Mouse (Mus musculus): ENCODE data around the gene Herc3. TPM values are rescaled to one million over a fixed set of nuclear protein-coding genes. Genes with fewer than 3 reads are reported as not detected.
"Not testable (repeated sequence)": the region's sequence is repeated elsewhere in the genome, so short reads cannot be mapped to it uniquely, and the experiment has no call there.

Gene Herc3
- total RNA-seq, 1 experiment: 14.9 TPM

GRCm38 (mm10) chr6:58859517-58859916 is 28.3 kb downstream of the Herc3 start:
- H3K9ac ChIP-seq (ENCODE audit: insufficient read depth, low read depth, low read length, poor library complexity, severe bottlenecking): no peak overlapping the region
- DNase-seq (ENCODE audit: low read depth, low spot score): no peak
- no peaks in the 10 kb centered on the region for H3K4me1 ChIP-seq (ENCODE audit: control insufficient read depth in 2 of 2, insufficient read depth in 2 of 2, low read length in 2 of 2, poor library complexity in 1 of 2)
- TF ChIP-seq CHD2 (IDR thresholded peaks at IDR 0.05; ENCODE audit: low read depth, low read length) (no peak), HCFC1 (IDR thresholded peaks at IDR 0.05; ENCODE audit: borderline replicate concordance, insufficient read depth, low read length) (no peak), ZNF384 (IDR thresholded peaks at IDR 0.05; ENCODE audit: low read depth, low read length) (no peak), ZC3H11A (IDR thresholded peaks at IDR 0.05; ENCODE audit: borderline replicate concordance, low read depth, low read length) (no peak), MAFK (IDR thresholded peaks at IDR 0.05; ENCODE audit: insufficient read depth, low read depth, low read length) (no peak)
- no peak overlapping the region for H3K27ac ChIP-seq (ENCODE audit: insufficient read depth, low read depth, low read length, poor library complexity, severe bottlenecking)
- in situ Hi-C loops (cut with MboI; ENCODE audit: low sequenced_read_pairs in 2 of 2, unreplicated experiment in 2 of 2): no loop called here
- H3K9me3 ChIP-seq (ENCODE audit: control insufficient read depth, insufficient read depth, low read depth, low read length): no peaks in the 10 kb centered on the region
- peaks cover 2% of the 10 kb centered on the region; the same call in 1 of the 2 replicates for H3K36me3 ChIP-seq (ENCODE audit: control insufficient read depth, insufficient read depth, low read length, poor library complexity, severe bottlenecking)
- no peak overlapping the region for H3K4me3 ChIP-seq (ENCODE audit: insufficient read depth in 1 of 2, low read depth in 1 of 2, low read length in 2 of 2, poor library complexity in 1 of 2, severe bottlenecking in 1 of 2)

- TF ChIP-seq CHD2 (IDR thresholded peaks at IDR 0.05; ENCODE audit: low read depth, low read length) (no peak), ZNF384 (IDR thresholded peaks at IDR 0.05; ENCODE audit: low read depth, low read length) (no peak), MAFK (IDR thresholded peaks at IDR 0.05; ENCODE audit: insufficient read depth, low read depth, low read length) (no peak), HCFC1 (IDR thresholded peaks at IDR 0.05; ENCODE audit: borderline replicate concordance, insufficient read depth, low read length) (no peak), ZC3H11A (IDR thresholded peaks at IDR 0.05; ENCODE audit: borderline replicate concordance, low read depth, low read length) (no peak)
- in situ Hi-C loops (cut with MboI; ENCODE audit: low sequenced_read_pairs in 2 of 2, unreplicated experiment in 2 of 2): no loop called here
- no peak overlapping the region for H3K27ac ChIP-seq (ENCODE audit: insufficient read depth, low read depth, low read length, poor library complexity, severe bottlenecking)
- H3K9me3 ChIP-seq (ENCODE audit: control insufficient read depth, insufficient read depth, low read depth, low read length): no peaks in the 10 kb centered on the region
- no peaks in the 10 kb centered on the region for H3K4me1 ChIP-seq (ENCODE audit: control insufficient read depth in 2 of 2, insufficient read depth in 2 of 2, low read length in 2 of 2, poor library complexity in 1 of 2)
- no peak overlapping the region for H3K4me3 ChIP-seq (ENCODE audit: insufficient read depth in 1 of 2, low read depth in 1 of 2, low read length in 2 of 2, poor library complexity in 1 of 2, severe bottlenecking in 1 of 2)
- no peak overlapping the region for H3K9ac ChIP-seq (ENCODE audit: insufficient read depth, low read depth, low read length, poor library complexity, severe bottlenecking)
- peaks cover 2% of the 10 kb centered on the region; the same call in 1 of the 2 replicates for H3K36me3 ChIP-seq (ENCODE audit: control insufficient read depth, insufficient read depth, low read length, poor library complexity, severe bottlenecking)
- no peak for DNase-seq (ENCODE audit: low read depth, low spot score)
Measured at GRCm38 (mm10) chr6:58862446-58862993, 31.3 kb downstream of the Herc3 start.

GRCm38 (mm10) chr6:58863631-58864235 is 32.5 kb downstream of the Herc3 start:
- H3K9me3 ChIP-seq (ENCODE audit: control insufficient read depth, insufficient read depth, low read depth, low read length): no peaks in the 10 kb centered on the region
- H3K4me1 ChIP-seq (ENCODE audit: control insufficient read depth in 2 of 2, insufficient read depth in 2 of 2, low read length in 2 of 2, poor library complexity in 1 of 2): no peaks in the 10 kb centered on the region
- H3K4me3 ChIP-seq (ENCODE audit: insufficient read depth in 1 of 2, low read depth in 1 of 2, low read length in 2 of 2, poor library complexity in 1 of 2, severe bottlenecking in 1 of 2): no peak overlapping the region
- in situ Hi-C loops (cut with MboI; ENCODE audit: low sequenced_read_pairs in 2 of 2, unreplicated experiment in 2 of 2): no loop called here
- no peak overlapping the region for H3K27ac ChIP-seq (ENCODE audit: insufficient read depth, low read depth, low read length, poor library complexity, severe bottlenecking)
- H3K36me3 ChIP-seq (ENCODE audit: control insufficient read depth, insufficient read depth, low read length, poor library complexity, severe bottlenecking): peaks cover 2% of the 10 kb centered on the region; the same call in 1 of the 2 replicates
- no peak for DNase-seq (ENCODE audit: low read depth, low spot score)
- TF ChIP-seq CHD2 (IDR thresholded peaks at IDR 0.05; ENCODE audit: low read depth, low read length) (no peak), MAFK (IDR thresholded peaks at IDR 0.05; ENCODE audit: insufficient read depth, low read depth, low read length) (no peak), HCFC1 (IDR thresholded peaks at IDR 0.05; ENCODE audit: borderline replicate concordance, insufficient read depth, low read length) (no peak), ZNF384 (IDR thresholded peaks at IDR 0.05; ENCODE audit: low read depth, low read length) (no peak), ZC3H11A (IDR thresholded peaks at IDR 0.05; ENCODE audit: borderline replicate concordance, low read depth, low read length) (no peak)
- no peak overlapping the region for H3K9ac ChIP-seq (ENCODE audit: insufficient read depth, low read depth, low read length, poor library complexity, severe bottlenecking)

DNA sequence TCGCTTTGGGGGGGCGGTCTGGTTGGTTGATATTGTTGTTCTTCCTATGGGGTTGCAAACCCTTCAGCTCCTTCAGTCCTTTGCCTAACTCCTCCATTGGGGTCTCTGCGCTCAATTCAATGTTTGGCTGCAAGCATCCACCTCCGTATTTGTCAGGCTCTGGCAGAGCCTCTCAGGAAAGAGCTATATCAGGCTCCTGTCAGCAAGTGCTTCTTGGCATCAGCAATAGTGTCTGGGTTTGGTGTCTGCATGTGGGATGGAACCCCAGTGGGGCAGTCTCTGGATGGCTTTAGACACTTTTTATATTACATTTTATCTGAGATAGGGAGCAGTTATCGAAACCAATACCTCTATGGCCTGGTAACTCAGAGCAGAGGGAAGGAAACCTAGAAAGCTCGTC is 36.6 kb downstream of the Herc3 start:
- not testable (repeated sequence) for H3K27ac ChIP-seq (ENCODE audit: insufficient read depth, low read depth, low read length, poor library complexity, severe bottlenecking)

DNA sequence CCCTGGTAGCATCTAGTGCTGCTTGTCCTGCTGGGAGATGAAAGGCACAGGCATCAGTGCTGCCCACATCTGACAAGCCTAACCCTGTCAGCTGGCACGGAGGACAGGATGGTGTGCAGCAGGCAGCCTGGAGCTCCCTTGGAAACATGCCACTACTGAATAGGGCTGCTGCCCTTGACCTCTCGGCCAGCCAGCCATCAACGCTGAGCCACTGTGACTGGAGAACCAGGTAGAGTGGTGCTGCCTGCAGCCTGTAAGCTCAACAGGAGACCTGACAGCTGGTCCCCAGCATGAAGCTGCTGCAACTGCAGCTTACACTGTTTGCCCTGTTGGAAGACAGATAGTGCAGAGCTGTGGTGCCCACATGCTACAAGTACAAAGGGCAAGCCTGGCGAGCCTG is 48.3 kb downstream of the Herc3 start:
- in situ Hi-C loops (cut with MboI; ENCODE audit: low sequenced_read_pairs in 2 of 2, unreplicated experiment in 2 of 2): no loop called here
- Histone ChIP-seq H3K9me3 (ENCODE audit: control insufficient read depth, insufficient read depth, low read depth, low read length) (no peaks in the 10 kb centered on the region), H3K4me3 (ENCODE audit: insufficient read depth in 1 of 2, low read depth in 1 of 2, low read length in 2 of 2, poor library complexity in 1 of 2, severe bottlenecking in 1 of 2) (no peak overlapping the region), H3K4me1 (ENCODE audit: control insufficient read depth in 2 of 2, insufficient read depth in 2 of 2, low read length in 2 of 2, poor library complexity in 1 of 2) (no peaks in the 10 kb centered on the region), H3K27ac (ENCODE audit: insufficient read depth, low read depth, low read length, poor library complexity, severe bottlenecking) (no peak overlapping the region), H3K36me3 (ENCODE audit: control insufficient read depth, insufficient read depth, low read length, poor library complexity, severe bottlenecking) (peaks cover 6% of the 10 kb centered on the region), H3K9ac (ENCODE audit: insufficient read depth, low read depth, low read length, poor library complexity, severe bottlenecking) (no peak overlapping the region)
- TF ChIP-seq MAFK (IDR thresholded peaks at IDR 0.05; ENCODE audit: insufficient read depth, low read depth, low read length): no peak
- no peak for TF ChIP-seq HCFC1 (IDR thresholded peaks at IDR 0.05; ENCODE audit: borderline replicate concordance, insufficient read depth, low read length)
- TF ChIP-seq CHD2 (IDR thresholded peaks at IDR 0.05; ENCODE audit: low read depth, low read length): no peak
- TF ChIP-seq ZC3H11A (IDR thresholded peaks at IDR 0.05; ENCODE audit: borderline replicate concordance, low read depth, low read length): no peak
- no peak for TF ChIP-seq ZNF384 (IDR thresholded peaks at IDR 0.05; ENCODE audit: low read depth, low read length)
- no peak for DNase-seq (ENCODE audit: low read depth, low spot score)

More for the DNA sequence above, 36.6 kb downstream of the Herc3 start:
- H3K4me3 ChIP-seq (ENCODE audit: insufficient read depth in 1 of 2, low read depth in 1 of 2, low read length in 2 of 2, poor library complexity in 1 of 2, severe bottlenecking in 1 of 2); in situ Hi-C loops (cut with MboI; ENCODE audit: low sequenced_read_pairs in 2 of 2, unreplicated experiment in 2 of 2); H3K9ac ChIP-seq (ENCODE audit: insufficient read depth, low read depth, low read length, poor library complexity, severe bottlenecking); H3K9me3 ChIP-seq (ENCODE audit: control insufficient read depth, insufficient read depth, low read depth, low read length); H3K36me3 ChIP-seq (ENCODE audit: control insufficient read depth, insufficient read depth, low read length, poor library complexity, severe bottlenecking); DNase-seq (ENCODE audit: low read depth, low spot score); H3K4me1 ChIP-seq (ENCODE audit: control insufficient read depth in 2 of 2, insufficient read depth in 2 of 2, low read length in 2 of 2, poor library complexity in 1 of 2): not testable (repeated sequence)
